Mouse (Mus musculus) stomach, postnatal 0 days (tissue): ENCODE measurements around the gene Tusc2. TPM values are rescaled to one million over a fixed set of nuclear protein-coding genes. Genes with fewer than 3 reads are reported as not detected.

ENCODE experiments used
- ATAC-seq: fragments of 200-750 bp; cut with Nextera tagmentation; 2 replicates; pipeline ENCODE4 v1.8.0; 2017; ENCODE audit not compliant: low FRiP score, low TSS enrichment
- DNase-seq: peaks from one replicate; pipeline ENCODE4 v3.0.0-alpha.2; 2016; ENCODE audit warnings: low spot score
- H3K27ac ChIP-seq: fragments of 300-500 bp; sonication (generic); replicated peaks from 2 replicates; pipeline ENCODE4 v1.5.1; 2014; ENCODE audit warnings: mild to moderate bottlenecking, control low read depth
- H3K27me3 ChIP-seq: fragments of 300-500 bp; sonication (generic); 2 replicates; pipeline ENCODE4 v1.6.1; 2014; ENCODE audit warnings: low read length; ENCODE audit not compliant: control insufficient read depth, insufficient read depth
- H3K36me3 ChIP-seq: fragments of 300-500 bp; sonication (generic); 2 replicates; pipeline ENCODE4 v1.6.1; 2014; ENCODE audit warnings: low read length, mixed read lengths; ENCODE audit not compliant: control insufficient read depth, insufficient read depth
- H3K4me1 ChIP-seq: fragments of 300-500 bp; sonication (generic); replicated peaks from 2 replicates; pipeline ENCODE4 v1.6.1; 2014; ENCODE audit warnings: antibody characterized with exemption; ENCODE audit not compliant: control insufficient read depth, insufficient read depth
- H3K4me2 ChIP-seq: fragments of 300-500 bp; sonication (generic); replicated peaks from 2 replicates; pipeline ENCODE4 v1.6.1; 2014; ENCODE audit warnings: low read depth, mild to moderate bottlenecking, control low read depth, moderate library complexity
- H3K4me3 ChIP-seq: fragments of 300-500 bp; sonication (generic); 2 replicates; pipeline ENCODE4 v1.5.1; 2014; ENCODE audit warnings: low read depth, low read length, control low read depth
- H3K9ac ChIP-seq: fragments of 300-500 bp; sonication (generic); 2 replicates; pipeline ENCODE4 v1.6.1; 2014; ENCODE audit warnings: mild to moderate bottlenecking, low read length, control low read depth, mixed read lengths
- H3K9me3 ChIP-seq: fragments of 300-500 bp; sonication (generic); 2 replicates; pipeline ENCODE4 v1.6.1; 2016; ENCODE audit warnings: low read length; ENCODE audit not compliant: control insufficient read depth
- CTCF ChIP-seq: IDR thresholded peaks from 2 replicates; pipeline ENCODE4 v1.5.1; 2016; ENCODE audit warnings: antibody characterized with exemption, low read depth, mild to moderate bottlenecking, moderate library complexity
- EP300 ChIP-seq: optimal IDR thresholded peaks from 2 replicates; pipeline ENCODE3; 2016; ENCODE audit warnings: antibody characterized with exemption
- WGBS: fragments of 180-500 bp; shearing (Covaris S2); extraction: QIAGEN DNeasy Blood & Tissue Kit; methylation state at CpG from one replicate; pipeline ENCODE4 v1.1.7; 2014; 5-methylcytosine and 5-hydroxymethylcytosine counted together
- polyA plus RNA-seq: library from polyadenylated mRNA; unstranded; fragments of >200 nt; fragmentation: Nextera tagmentation; extraction: Ambion mirVana; gene quantifications from 2 replicates; pipeline ENCODE4 v1.2.1, GENCODE M21; 2015

Tusc2 gene
- polyA plus RNA-seq, 1 experiment from 2014 or later = 44.9 TPM

DNA sequence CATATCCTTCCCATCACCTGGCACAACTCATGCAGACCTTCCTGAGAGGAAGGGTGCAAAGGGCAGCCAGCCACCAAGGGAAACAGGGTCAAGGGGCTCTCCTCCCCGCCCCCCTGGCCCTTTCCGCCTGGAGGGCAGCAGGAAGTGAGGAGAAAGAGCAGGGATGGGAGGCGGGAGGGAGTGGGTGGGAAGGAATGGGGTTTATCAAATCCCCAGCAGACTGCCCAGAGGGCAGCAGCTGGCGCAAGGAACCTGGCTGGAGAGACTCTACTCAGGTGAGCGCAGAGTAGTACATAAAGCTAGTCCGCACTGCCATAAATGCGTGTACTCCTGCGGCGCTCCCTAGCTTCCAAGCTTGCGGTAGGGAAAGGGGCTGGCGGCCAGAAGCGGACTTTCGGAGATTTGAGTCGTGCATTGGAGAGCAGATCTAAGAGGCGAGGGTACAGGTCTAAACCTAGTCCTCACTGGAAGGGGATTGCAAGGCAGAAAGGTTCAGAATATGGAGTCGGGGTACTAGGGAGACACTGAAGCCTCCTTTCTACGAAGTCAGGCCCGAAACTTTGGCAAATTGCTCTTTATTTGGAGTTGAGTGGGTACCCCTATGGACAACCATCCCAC lies 4.8 kb downstream of the Tusc2 start, which contains the start of gene Hyal2:
Gene Hyal2, plus strand, starts transcription at position 244 of the 618 bp plus-strand sequence.
- H3K36me3 ChIP-seq = peaks cover 6% of the 10 kb centered on the region; the same call in 1 of the 2 replicates
- peak within 1 kb of the TSS; percentile 71 for H3K4me2 ChIP-seq
- ATAC-seq (no peak), DNase-seq (peak; percentile 53)
- TF ChIP-seq CTCF (0 out of 2 replicates have a peak, but pooled peaks have one; percentile 16), EP300 (no peak)
- H3K9ac ChIP-seq = peak within 1 kb of the TSS; percentile 82
- no peaks in the 10 kb centered on the region for H3K9me3 ChIP-seq
- peak within 1 kb of the TSS; percentile 86 for H3K27ac ChIP-seq
- 13% methylated on average over 18 of the region's 18 CpGs for whole genome bisulfite sequencing
- H3K4me3 ChIP-seq = peak within 1 kb of the TSS; percentile 76
- H3K27me3 ChIP-seq = no peaks in the 10 kb centered on the region
- H3K4me1 ChIP-seq = peaks cover 17% of the 10 kb centered on the region

DNA sequence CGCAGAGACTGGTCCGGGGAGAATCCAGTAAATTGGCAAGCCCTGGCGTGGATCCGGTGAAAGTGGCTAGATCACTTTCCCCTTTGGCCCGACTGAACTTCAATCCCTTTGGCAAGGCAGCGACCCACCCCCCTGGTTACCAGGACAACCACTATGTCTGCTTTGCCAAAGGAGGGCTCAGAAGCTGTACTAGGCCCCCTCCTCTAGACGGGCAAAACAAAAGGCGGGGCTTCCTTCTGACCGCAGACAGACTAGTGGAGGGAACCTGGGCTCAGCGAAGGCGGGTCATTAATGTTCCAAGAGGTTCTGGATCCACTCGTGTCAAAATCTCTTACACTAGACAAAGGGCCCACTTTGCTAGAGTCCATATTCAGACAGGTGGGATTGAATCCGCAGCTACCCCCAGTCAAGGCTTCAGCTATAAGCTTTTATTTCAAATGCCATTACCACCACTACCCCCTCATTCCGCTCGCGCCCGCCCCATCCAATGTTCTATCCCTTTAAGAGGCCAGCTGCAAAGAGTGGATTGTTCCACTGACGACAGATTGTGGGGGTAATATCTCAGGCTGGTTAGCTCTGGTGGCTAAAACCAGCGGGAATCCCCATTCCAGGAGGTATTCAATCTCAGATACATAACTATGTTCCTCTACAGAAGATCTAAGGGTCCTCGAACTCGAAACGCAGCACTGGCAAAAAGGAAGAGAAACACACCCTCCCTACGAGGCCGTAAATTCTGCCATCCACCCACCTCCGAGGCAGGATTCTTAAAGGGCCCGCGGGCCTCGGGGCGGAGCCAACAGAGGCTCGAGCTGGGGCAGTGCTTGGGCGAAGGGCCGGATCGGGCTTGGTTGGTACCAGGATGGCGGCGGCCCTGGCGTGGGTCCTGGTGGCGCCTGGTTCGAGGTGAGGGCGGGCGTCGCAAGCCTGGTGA lies 5.5 kb downstream of the Tusc2 start:
- peaks cover 17% of the 10 kb centered on the region for H3K4me1 ChIP-seq
- H3K27ac ChIP-seq = peak overlapping the region; percentile 86
- ATAC-seq (peak; percentile 79), DNase-seq (peak; percentile 90)
- H3K4me2 ChIP-seq = peak overlapping the region; percentile 71
- H3K4me3 ChIP-seq = peak overlapping the region; percentile 76
- no peaks in the 10 kb centered on the region for H3K9me3 ChIP-seq
- peak; percentile 93 for TF ChIP-seq EP300
- TF ChIP-seq CTCF = no peak
- no peaks in the 10 kb centered on the region for H3K27me3 ChIP-seq
- under 1% methylated on average over 40 of the region's 41 CpGs for WGBS
- peaks cover 6% of the 10 kb centered on the region; the same call in 1 of the 2 replicates for H3K36me3 ChIP-seq
- peak overlapping the region; percentile 82 for H3K9ac ChIP-seq

DNA sequence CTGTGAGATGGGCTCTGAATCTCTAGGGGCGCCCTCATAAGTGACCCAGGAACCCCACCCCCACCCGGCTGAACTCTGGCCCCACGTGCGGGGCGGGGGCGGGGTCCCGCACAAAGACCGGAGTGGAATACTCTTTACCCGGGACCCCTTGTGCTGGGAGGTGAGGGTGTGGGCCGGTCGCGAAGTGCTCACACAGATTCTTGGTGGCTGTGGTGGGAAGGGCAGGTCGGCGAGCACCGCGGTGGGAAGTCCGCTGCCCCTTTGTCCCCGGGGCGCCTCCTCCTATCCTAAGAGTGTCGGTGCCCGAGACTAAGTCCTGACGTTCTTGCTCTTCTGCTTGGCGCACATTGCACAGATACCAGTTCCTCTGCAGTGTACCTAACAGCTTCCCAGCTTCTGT lies 6.2 kb downstream of the Tusc2 start:
- Histone ChIP-seq H3K4me3 (peak overlapping the region; percentile 76), H3K9me3 (no peaks in the 10 kb centered on the region), H3K36me3 (peaks cover 6% of the 10 kb centered on the region; the same call in 1 of the 2 replicates), H3K4me2 (peak overlapping the region; percentile 71), H3K27me3 (no peaks in the 10 kb centered on the region), H3K4me1 (peaks cover 11% of the 10 kb centered on the region), H3K9ac (peak overlapping the region; percentile 82), H3K27ac (peak overlapping the region; percentile 86)
- ATAC-seq = 0 out of 2 replicates have a peak, but pooled peaks have one; percentile 1
- no peak for DNase-seq
- WGBS = under 1% methylated on average over 17 of the region's 23 CpGs
- no peak for TF ChIP-seq CTCF
- TF ChIP-seq EP300 = no peak

DNA sequence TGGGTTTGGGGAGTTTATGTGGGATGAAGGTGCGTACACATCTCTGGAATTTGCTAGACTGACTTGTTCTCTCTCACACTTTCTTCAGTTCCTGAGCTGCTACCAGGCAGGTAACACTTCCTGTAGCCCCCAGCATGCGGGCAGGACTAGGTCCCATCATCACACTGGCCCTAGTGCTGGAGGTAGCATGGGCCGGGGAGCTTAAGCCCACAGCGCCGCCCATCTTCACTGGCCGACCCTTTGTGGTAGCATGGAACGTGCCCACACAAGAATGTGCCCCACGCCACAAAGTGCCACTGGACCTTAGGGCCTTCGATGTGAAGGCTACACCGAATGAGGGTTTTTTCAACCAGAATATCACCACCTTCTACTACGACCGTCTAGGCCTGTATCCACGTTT lies 7.0 kb downstream of the Tusc2 start:
- DNase-seq (no peak), ATAC-seq (no peak)
- Histone ChIP-seq H3K27ac (peak overlapping the region; percentile 86), H3K36me3 (peaks cover 6% of the 10 kb centered on the region; the same call in 1 of the 2 replicates), H3K27me3 (no peaks in the 10 kb centered on the region), H3K9ac (peak overlapping the region; percentile 82), H3K4me1 (peaks cover 11% of the 10 kb centered on the region), H3K4me3 (peak overlapping the region; percentile 76), H3K4me2 (peak overlapping the region; percentile 71), H3K9me3 (no peaks in the 10 kb centered on the region)
- 33% methylated on average over 13 of the region's 13 CpGs for WGBS
- TF ChIP-seq CTCF (no peak; the same call in 1 of the 2 replicates), EP300 (no peak)

DNA sequence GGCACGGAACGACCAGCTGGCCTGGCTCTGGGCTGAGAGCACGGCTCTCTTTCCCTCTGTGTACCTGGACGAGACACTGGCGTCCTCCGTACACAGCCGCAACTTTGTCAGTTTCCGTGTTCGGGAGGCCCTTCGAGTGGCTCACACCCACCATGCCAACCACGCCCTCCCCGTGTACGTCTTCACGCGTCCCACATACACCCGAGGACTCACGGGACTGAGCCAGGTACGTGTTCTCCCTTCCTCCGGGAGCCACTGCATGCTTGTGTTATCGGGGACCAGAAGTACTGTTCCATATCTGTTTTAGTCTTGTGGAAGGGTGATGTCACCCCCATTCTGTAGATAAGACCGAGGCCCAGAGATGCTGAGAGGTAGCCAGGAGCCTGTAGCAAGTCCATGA lies 7.8 kb downstream of the Tusc2 start:
- Histone ChIP-seq H3K4me1 (peaks cover 11% of the 10 kb centered on the region), H3K9me3 (no peaks in the 10 kb centered on the region), H3K4me3 (peak overlapping the region; percentile 76), H3K36me3 (peaks cover 6% of the 10 kb centered on the region; the same call in 1 of the 2 replicates), H3K27ac (peak overlapping the region; percentile 86), H3K27me3 (no peaks in the 10 kb centered on the region), H3K9ac (0 out of 2 replicates have a peak overlapping the region, but pooled peaks have one; percentile 82), H3K4me2 (peak overlapping the region; percentile 71)
- 59% methylated on average over 21 of the region's 21 CpGs for WGBS
- DNase-seq (peak; percentile 71), ATAC-seq (0 out of 2 replicates have a peak, but pooled peaks have one; percentile 3)
- TF ChIP-seq CTCF (no peak), EP300 (no peak)
